Mouse (Mus musculus): ENCODE data around the gene Myo1f.

- TF ChIP-seq UBTF (IDR thresholded peaks at IDR 0.05; ENCODE audit: borderline replicate concordance, insufficient read depth, low read depth, low read length) (no peak), ZKSCAN1 (IDR thresholded peaks at IDR 0.05; ENCODE audit: low read depth, low read length) (no peak), CTCF (IDR thresholded peaks at IDR 0.05 in 2 of 3, conservative IDR thresholded peaks at IDR 0.05 in 1 of 3; ENCODE audit: control insufficient read depth in 1 of 3, insufficient read depth in 1 of 3, low read depth in 2 of 3, low read length in 3 of 3, poor library complexity in 1 of 3, severe bottlenecking in 1 of 3) (no peak), GATA1 (IDR thresholded peaks at IDR 0.05; ENCODE audit: low read depth, low read length) (no peak), MEF2A (IDR thresholded peaks at IDR 0.05; ENCODE audit: extremely low read depth, insufficient replicate concordance, low read depth, low read length, poor library complexity, severe bottlenecking) (no peak), USF1 (IDR thresholded peaks at IDR 0.05; ENCODE audit: low read depth, low read length) (no peak), RAD21 (IDR thresholded peaks at IDR 0.05; ENCODE audit: low read depth, low read length) (no peak), MAX (IDR thresholded peaks at IDR 0.05; ENCODE audit: low read length) (no peak), NRF1 (IDR thresholded peaks at IDR 0.05; ENCODE audit: insufficient read depth, low read depth, low read length, poor library complexity, severe bottlenecking) (no peak), POLR2A (IDR thresholded peaks at IDR 0.05; ENCODE audit: control insufficient read depth in 1 of 2, insufficient read depth in 1 of 2, low read depth in 1 of 2, low read length in 2 of 2, poor library complexity in 1 of 2) (no peak; a peak in 1 of 4 replicates), TCF12 (IDR thresholded peaks at IDR 0.05; ENCODE audit: low read depth, low read length) (no peak), USF2 (IDR thresholded peaks at IDR 0.05; ENCODE audit: borderline replicate concordance in 1 of 2, insufficient read depth in 1 of 2, low read depth in 1 of 2, low read length in 2 of 2) (no peak), RCOR1 (IDR thresholded peaks at IDR 0.05; ENCODE audit: low read depth, low read length) (no peak), EP300 (IDR thresholded peaks at IDR 0.05; ENCODE audit: low read depth in 1 of 2, low read length in 2 of 2) (no peak)
These were observed 88.6 kb downstream of the Myo1f start for GRCm38 (mm10) chr17:33644068-33644467.

Measured in MEL (cell line).